Mouse (Mus musculus): Measurements from ENCODE around the gene Atxn3.
A peak's percentile ranks its signal among the peaks of the same experiment; 100 is the strongest.
"Not testable (repeated sequence)": the region's sequence is repeated elsewhere in the genome, so short reads cannot be mapped to it uniquely, and the experiment has no call there.

The Atxn3 gene

DNA sequence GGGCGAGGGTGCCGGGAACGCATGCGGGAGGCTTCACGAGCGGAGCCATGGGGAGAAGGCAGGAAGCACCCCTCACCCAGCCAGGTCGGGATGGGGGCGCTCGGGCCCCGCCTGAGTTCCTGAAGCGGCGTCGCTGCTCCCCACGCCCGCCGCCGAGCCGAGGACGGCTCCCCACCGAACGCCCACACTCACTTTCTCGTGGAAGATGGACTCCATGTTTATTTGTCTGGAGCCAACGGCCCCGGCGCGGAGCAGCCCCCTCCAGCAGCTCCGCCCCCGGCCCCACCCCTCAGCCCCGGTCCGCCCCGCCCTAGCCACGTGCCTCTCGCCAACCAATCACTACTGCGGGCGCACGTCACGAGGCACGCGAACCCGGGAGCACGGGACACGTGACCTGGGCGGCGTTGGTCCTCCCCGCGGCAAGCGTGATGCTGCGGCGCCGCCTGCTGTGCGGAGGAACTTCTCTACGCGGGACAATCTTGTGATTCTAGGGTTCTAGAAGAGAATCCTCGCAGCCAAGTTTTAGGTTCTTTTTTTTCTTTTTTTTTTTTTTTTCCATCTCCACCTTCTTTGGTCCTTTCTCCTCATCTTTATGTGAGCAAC is at the start of gene Atxn3:
Gene Atxn3, minus strand, starts transcription at position 305 of the 603 bp plus-strand sequence.
- DNase-seq (ENCODE audit: low spot score in 2 of 2), result peak; percentile 93 to 96

GRCm38 (mm10) chr12:102000785-102001184 is 42.7 kb upstream of the Atxn3 start:
- no peak for DNase-seq (ENCODE audit: low spot score in 2 of 2)

GRCm38 (mm10) chr12:101998929-101999328 is 40.9 kb upstream of the Atxn3 start:
- DNase-seq (ENCODE audit: low spot score in 2 of 2), result no peak

- DNase-seq (ENCODE audit: low spot score in 2 of 2), result no peak
Measured at GRCm38 (mm10) chr12:101994576-101995467, 36.8 kb upstream of the Atxn3 start.

- no peak for DNase-seq (ENCODE audit: low spot score in 2 of 2)
Measured at GRCm38 (mm10) chr12:101987659-101988058, 29.6 kb upstream of the Atxn3 start.

DNA sequence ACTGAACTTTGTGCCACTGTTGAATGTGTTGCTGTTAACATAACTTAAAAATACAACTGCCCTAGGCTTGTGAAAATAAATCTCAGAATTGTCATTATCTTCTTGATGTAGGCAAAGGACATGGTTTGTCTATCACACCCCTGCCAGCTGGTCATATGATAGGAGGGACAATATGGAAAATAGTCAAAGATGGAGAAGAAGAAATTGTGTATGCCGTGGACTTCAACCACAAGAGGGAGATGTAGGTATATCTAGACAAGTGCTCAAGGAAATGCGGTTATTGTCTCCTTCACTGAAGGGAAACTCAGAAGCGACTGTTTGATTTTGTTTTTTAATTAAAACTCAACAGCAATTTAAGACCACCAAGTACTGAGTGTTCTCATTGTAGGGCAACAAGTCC is 27.1 kb upstream of the Atxn3 start:
- no peak for DNase-seq (ENCODE audit: low spot score in 2 of 2)

DNA sequence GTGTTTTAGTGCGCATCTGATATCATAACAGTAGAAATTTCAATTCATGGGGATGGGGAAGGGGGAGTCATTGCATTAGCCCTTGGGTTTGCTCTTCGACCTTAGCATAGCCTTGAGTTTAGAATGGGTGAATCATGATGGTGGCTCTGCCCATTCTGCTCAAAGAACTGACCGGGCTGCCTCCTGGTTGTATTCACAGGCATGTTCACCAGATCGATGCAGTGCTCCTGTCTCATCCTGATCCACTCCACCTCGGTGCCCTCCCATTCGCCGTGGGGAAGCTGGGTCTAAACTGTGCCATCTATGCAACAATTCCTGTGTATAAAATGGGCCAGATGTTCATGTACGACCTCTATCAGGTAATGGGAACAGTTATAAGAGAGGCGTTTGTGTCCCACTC is 24.9 kb upstream of the Atxn3 start:
- DNase-seq (ENCODE audit: low spot score in 2 of 2), result no peak

- no peak for DNase-seq (ENCODE audit: low spot score in 2 of 2)
Measured at GRCm38 (mm10) chr12:101981559-101981958, 23.5 kb upstream of the Atxn3 start.

DNA sequence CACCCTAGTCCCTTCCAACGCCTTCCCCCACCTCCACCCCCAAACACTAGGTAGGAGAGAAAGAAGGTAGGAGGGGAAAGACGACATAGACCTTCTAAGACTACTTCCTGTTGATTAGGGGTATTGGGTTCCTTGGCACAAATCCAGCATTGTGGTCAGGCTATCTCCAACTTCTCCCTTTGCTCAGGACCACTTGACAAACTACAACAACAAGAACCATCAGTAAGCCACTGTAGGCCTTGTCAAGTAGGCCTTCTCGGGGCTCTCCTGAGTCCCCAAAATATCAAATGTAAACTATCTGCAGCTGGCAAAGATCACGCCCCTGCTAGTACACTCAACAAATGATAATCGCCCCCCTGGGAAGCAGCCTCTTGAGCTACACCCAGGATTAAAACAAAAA is 22.2 kb upstream of the Atxn3 start:
- DNase-seq (ENCODE audit: low spot score in 2 of 2), result no peak

DNA sequence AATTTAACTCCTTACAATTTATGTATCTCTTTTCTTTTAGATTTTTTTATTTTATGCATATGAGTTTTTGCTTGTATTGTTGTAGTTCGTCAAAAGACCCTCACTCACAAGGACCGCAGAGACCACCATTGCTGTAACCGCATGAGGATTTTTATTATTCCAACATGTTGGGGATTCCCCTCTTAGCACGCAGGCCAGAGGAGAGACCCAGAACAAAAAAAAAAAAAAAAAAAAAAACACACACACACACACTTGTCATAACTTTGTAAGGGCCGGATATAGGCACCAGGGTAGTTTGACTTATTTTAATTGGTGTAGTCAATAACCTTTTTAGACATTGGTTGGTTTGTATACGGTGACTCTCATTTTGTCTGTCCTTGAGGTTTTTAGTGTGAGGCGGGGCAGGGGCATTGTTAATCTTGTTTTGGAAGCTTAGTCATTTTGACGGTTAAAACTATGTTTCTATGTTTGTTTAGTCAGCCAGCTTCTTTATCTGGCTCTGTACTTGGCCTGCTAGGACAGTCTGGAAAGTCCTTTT is 21.2 kb upstream of the Atxn3 start:
- no peak for DNase-seq (ENCODE audit: low spot score in 2 of 2)

GRCm38 (mm10) chr12:101978588-101978987 is 20.5 kb upstream of the Atxn3 start:
- DNase-seq (ENCODE audit: low spot score in 2 of 2), result no peak

- no peak for DNase-seq (ENCODE audit: low spot score in 2 of 2)
Measured at GRCm38 (mm10) chr12:101978162-101978561, 20.1 kb upstream of the Atxn3 start.

GRCm38 (mm10) chr12:101977404-101977915 is 19.4 kb upstream of the Atxn3 start:
- no peak for DNase-seq (ENCODE audit: low spot score in 2 of 2)

DNA sequence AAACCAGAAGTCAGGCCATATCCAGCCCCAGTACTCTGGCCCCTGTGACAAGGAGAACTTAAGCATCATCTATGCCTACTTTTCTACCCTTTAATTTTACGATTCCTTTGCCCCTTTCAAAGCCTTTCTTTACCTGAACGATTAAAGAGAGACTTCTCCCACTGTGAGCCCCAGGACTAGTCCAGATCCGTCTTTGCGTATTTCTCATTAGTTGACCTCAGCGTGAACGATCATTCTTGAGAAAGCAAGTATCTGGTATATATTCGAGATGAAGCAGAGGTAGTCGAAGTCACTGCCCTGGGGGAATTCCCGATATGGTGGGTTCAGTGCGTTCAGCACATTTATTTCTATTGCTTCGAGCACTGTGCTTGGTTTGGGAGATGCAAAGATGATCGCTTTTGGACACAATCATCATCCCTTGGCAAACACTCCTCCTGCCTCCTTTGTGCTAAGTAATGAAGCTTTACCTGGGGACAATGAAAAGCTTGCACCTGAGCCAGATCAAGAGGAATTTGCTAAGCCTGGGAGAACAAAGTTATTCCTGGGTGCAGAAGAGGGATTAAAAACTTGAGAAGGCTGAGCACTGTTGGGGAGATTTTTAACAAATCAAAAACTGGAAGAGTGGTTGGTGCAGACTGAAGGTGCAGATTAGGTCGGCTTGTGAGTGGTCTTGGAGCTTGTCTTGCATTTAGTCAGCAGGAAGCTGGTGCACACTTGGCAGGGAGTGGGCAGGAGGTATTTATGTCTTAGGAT is 18.8 kb upstream of the Atxn3 start:
- DNase-seq (ENCODE audit: low spot score in 2 of 2), result no peak

DNA sequence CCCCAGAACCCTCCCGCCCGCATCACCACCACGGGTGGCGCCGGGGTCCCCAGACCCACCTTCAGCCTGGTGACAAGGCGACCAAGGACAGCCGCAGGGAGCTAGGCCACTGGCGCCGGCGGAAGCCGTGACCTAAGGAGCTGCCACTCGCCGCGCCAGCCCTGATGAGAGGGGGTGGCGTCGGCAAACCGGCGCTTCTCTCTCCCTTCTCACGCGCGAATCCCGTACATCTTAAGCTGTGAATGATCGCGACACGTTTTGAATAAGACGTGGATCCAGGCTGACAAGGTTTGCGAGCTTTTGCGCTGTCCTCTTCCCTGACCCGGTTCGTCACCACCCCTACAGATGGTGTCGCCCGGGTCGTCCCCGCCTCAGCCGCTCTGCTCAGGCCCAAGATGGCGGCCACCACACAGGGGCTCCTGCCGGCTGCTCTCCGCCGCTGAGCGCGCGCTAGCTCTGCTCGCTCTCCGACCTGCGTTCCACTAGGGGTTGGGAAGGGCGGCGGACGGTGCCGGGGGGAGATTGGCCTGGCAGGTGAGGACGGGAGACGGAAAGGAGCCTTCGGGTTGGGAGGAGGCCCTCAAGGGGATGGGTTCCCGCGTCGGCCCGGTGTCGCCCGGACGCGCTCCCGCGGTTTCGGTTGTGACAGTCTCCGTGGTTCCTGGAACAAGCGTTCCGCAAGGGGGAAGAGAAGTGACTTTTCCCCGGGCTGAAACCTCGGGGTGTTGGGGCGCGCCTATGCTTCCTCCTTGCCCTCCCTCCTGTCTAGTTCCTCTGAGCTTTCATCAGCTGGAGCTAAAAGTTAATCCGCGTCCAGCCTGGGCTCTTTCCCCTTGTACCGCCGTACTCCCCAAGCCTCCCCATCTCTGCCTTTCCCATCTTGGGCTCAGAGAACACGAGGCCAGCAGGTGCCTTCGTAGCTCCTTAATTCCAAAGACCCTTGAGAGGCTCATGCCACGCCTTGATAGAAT is 17.8 kb upstream of the Atxn3 start, which contains the start of gene Cpsf2:
Gene Cpsf2, plus strand, starts transcription at position 388 of the 971 bp plus-strand sequence.
- peak; percentile 73 to 80 for DNase-seq (ENCODE audit: low spot score in 2 of 2)

DNA sequence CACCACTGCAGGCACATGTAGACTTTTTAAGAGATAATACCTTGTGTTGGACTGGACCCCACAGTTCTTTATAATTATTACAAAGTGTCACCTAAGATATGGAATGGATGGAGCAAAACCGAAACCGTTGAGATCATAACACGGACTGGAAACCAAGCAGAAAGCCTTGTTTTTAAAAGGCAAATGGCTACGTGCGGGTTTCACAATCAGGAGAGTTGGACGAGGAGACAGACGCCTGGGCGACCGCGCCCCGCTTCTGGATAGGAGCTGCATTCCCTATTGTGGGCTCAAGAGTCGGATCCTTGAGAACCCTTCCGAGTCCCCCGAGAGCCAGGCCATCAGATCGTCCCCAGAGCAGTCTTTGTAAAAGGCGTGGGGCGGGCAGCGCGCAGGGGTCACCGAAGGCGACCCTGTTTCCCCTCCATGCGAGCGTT is 17.1 kb upstream of the Atxn3 start:
- DNase-seq (ENCODE audit: low spot score in 2 of 2), result no peak

DNA sequence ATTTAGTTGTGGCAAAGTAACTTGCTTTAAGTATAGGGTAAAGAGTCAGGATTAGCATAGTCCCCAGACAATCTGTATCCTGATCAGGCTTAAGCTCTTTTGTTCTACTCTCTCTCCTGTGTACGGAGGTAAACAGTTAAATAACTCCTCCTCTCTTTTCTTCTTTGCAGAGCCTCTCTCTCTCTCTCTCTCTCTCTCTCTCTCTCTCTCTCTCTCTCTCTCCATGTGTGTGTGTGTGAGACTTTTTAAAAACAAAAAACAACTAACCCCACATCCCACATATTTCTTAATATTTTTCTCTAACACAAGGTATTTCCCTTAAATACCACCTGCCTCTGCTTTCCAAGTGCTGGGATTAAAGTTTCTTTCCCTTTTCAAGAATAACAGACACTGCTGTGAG is 16.5 kb upstream of the Atxn3 start:
- no peak for DNase-seq (ENCODE audit: low spot score in 2 of 2)

- DNase-seq (ENCODE audit: low spot score in 2 of 2), result no peak
Measured at GRCm38 (mm10) chr12:101972230-101972629, 14.2 kb upstream of the Atxn3 start.

DNA sequence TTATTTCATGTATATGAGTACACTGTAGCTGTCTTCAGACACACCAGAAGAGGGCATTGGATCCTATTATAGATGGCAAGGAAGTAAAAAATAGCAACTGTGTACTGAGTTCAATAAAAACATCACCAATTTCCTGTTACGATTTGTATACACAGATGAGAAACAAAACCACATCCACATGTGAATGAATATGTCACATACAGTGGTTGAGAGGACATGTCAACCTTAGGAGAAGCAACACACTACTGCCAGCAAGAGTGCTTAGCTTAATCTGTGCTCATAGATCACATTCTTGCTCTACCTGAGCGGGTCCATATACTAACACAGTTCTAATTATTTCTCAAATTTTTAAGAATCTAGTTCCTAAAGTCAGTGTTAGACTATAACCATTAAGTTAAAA is 13.3 kb upstream of the Atxn3 start:
- no peak for DNase-seq (ENCODE audit: low spot score in 2 of 2)

- not testable (repeated sequence) for DNase-seq (ENCODE audit: low spot score in 2 of 2)
Measured at GRCm38 (mm10) chr12:101958960-101959780, 1.1 kb upstream of the Atxn3 start.

Measured in frontal cortex, postnatal 14 days (tissue).